Mouse (Mus musculus): Measurements from ENCODE around the gene Clgn. TPM values are rescaled to one million over a fixed set of nuclear protein-coding genes. Genes with fewer than 3 reads are reported as not detected.

Clgn gene
- total and polyA plus RNA-seq, 3 experiments = 0.59 to 1.5 (median 1.2) TPM

DNA sequence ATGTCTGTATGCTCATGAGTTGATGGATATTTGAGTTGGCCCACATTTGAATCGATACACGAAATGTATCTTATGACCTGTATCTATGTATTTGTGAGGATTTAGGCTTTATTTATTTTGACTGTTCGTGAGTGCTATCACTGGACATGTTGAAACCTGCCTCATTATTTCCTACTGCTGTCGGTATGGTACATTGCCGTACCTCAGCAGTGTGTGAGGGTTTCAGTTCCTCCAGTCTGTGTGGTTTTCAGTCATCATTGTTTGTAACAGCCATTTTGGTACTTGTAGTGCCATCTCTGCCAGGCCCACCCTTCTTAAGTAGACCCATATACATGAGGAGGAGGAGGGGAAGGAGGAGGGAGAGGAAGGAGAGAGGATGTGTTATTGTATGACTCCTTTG, 4.7 kb downstream of the Clgn start (continued):
- peak; percentile 77 for TF ChIP-seq CHD2 (IDR thresholded peaks at IDR 0.05; ENCODE audit: low read length)
- no peak for TF ChIP-seq USF2 (conservative IDR thresholded peaks at IDR 0.05; ENCODE audit: low read depth, low read length)

- in situ Hi-C loops (cut with MboI; ENCODE audit: low pct_ligation_motif_present, low pct_unique_long_range_greater_than_20kb, low sequenced_read_pairs) (no loop called here), dilution Hi-C loops (cut with MboI; ENCODE audit: extremely low pct_ligation_motif_present, extremely low pct_unique_long_range_greater_than_20kb, low sequenced_read_pairs) (no loop called here)
- H3K9ac ChIP-seq (ENCODE audit: insufficient read depth, low read depth) = no peak overlapping the region
- no peak overlapping the region for H3K4me3 ChIP-seq (replicated peaks in 1 of 3; ENCODE audit: low read depth in 2 of 3, low read length in 2 of 3, poor library complexity in 1 of 3)
- no peaks in the 10 kb centered on the region for H3K36me3 ChIP-seq (replicated peaks in 1 of 2; ENCODE audit: control insufficient read depth in 1 of 2, insufficient read depth in 1 of 2, low read length in 1 of 2)
- TF ChIP-seq JUN (IDR thresholded peaks at IDR 0.05; ENCODE audit: insufficient read depth, low read depth, low read length) = no peak
- no peak for TF ChIP-seq MAFK (IDR thresholded peaks at IDR 0.05; ENCODE audit: insufficient replicate concordance, low read length)
- TF ChIP-seq RCOR1 (conservative IDR thresholded peaks at IDR 0.05; ENCODE audit: low read depth, low read length) = no peak
- no peak for TF ChIP-seq MXI1 (IDR thresholded peaks at IDR 0.05; ENCODE audit: low read depth, low read length)
- no peak for TF ChIP-seq MYC (IDR thresholded peaks at IDR 0.05; ENCODE audit: low read depth, low read length)
- no peak for TF ChIP-seq MEF2A (IDR thresholded peaks at IDR 0.05; ENCODE audit: borderline replicate concordance, low read depth, low read length)
- TF ChIP-seq USF1 (IDR thresholded peaks at IDR 0.05; ENCODE audit: low read depth, low read length) = no peak
- TF ChIP-seq MAX (IDR thresholded peaks at IDR 0.05; ENCODE audit: low read length) = no peak
- no peak for TF ChIP-seq GABPA (IDR thresholded peaks at IDR 0.05; ENCODE audit: insufficient replicate concordance, low read depth, low read length)
- no peak for TF ChIP-seq RAD21 (IDR thresholded peaks at IDR 0.05; ENCODE audit: low read depth, low read length)
- TF ChIP-seq PAX5 (IDR thresholded peaks at IDR 0.05; ENCODE audit: low read length) = no peak
- no peak for TF ChIP-seq POLR2A (IDR thresholded peaks at IDR 0.05; ENCODE audit: low read depth, low read length)
- H3K79me2 ChIP-seq (replicated peaks; ENCODE audit: control insufficient read depth, extremely low read depth, insufficient read depth, poor library complexity, severe bottlenecking) = no peaks in the 10 kb centered on the region
- H3K4me2 ChIP-seq (ENCODE audit: insufficient read depth, low read depth, poor library complexity, severe bottlenecking) = no peak overlapping the region
- H3K9me3 ChIP-seq (replicated peaks; ENCODE audit: low read length) = peaks cover 5% of the 10 kb centered on the region
- no peak overlapping the region for H3K27ac ChIP-seq (ENCODE audit: insufficient read depth, low read depth)
- DNase-seq (ENCODE audit: extremely low read depth) = no peak
- H3K27me3 ChIP-seq (replicated peaks) = no peaks in the 10 kb centered on the region
- H3K4me1 ChIP-seq (ENCODE audit: control insufficient read depth in 1 of 2, insufficient read depth in 2 of 2) = peaks cover 4 to 20% of the 10 kb centered on the region in 2 experiments
These were observed 7.0 kb downstream of the Clgn start for GRCm38 (mm10) chr8:83396680-83397079.

DNA sequence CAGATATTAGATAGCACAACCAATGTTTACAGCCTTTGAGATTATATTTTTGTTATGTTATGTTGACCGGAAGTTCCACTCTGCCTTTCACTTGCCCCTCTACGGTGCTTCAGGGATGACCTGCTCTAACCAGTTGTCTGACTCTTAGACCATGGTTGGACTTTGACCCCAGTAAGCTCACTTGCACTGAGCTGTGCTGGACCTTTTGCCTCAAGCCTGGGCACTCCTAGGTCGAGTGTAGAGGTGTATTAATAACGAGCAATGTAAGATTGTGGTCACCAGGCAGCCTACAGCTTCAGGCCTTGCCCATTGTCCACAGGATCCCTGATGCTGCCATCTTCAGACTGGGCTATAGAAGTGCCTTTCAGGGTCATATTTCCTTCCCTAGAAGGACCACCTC, 8.1 kb downstream of the Clgn start:
- dilution Hi-C loops (cut with MboI; ENCODE audit: extremely low pct_ligation_motif_present, extremely low pct_unique_long_range_greater_than_20kb, low sequenced_read_pairs) = no loop called here
- TF ChIP-seq TBP (conservative IDR thresholded peaks at IDR 0.05; ENCODE audit: low read depth, low read length) = no peak
- no peak for TF ChIP-seq KAT2A (IDR thresholded peaks at IDR 0.05; ENCODE audit: insufficient replicate concordance, low read length)
- no peak for TF ChIP-seq POLR2A (IDR thresholded peaks at IDR 0.05; ENCODE audit: low read depth, low read length)
- no peak for TF ChIP-seq JUN (IDR thresholded peaks at IDR 0.05; ENCODE audit: insufficient read depth, low read depth, low read length)
- no peak for TF ChIP-seq NRF1 (IDR thresholded peaks at IDR 0.05; ENCODE audit: low read depth, low read length)
- TF ChIP-seq ZKSCAN1 (IDR thresholded peaks at IDR 0.05; ENCODE audit: borderline replicate concordance, low read depth, low read length) = no peak
- TF ChIP-seq NELFE (IDR thresholded peaks at IDR 0.05; ENCODE audit: low read depth, low read length) = no peak
- no peak for TF ChIP-seq USF2 (conservative IDR thresholded peaks at IDR 0.05; ENCODE audit: low read depth, low read length)
- TF ChIP-seq MEF2A (IDR thresholded peaks at IDR 0.05; ENCODE audit: borderline replicate concordance, low read depth, low read length) = no peak
- peaks cover 5% of the 10 kb centered on the region for H3K9me3 ChIP-seq (replicated peaks; ENCODE audit: low read length)
- H3K4me1 ChIP-seq (ENCODE audit: control insufficient read depth in 1 of 2, insufficient read depth in 2 of 2) = peaks cover 4 to 20% of the 10 kb centered on the region in 2 experiments
- H3K79me2 ChIP-seq (replicated peaks; ENCODE audit: control insufficient read depth, extremely low read depth, insufficient read depth, poor library complexity, severe bottlenecking) = no peaks in the 10 kb centered on the region
- H3K4me3 ChIP-seq (replicated peaks in 1 of 3; ENCODE audit: low read depth in 2 of 3, low read length in 2 of 3, poor library complexity in 1 of 3) = no peak overlapping the region
- no peak overlapping the region for H3K27ac ChIP-seq (ENCODE audit: insufficient read depth, low read depth)
- H3K4me2 ChIP-seq (ENCODE audit: insufficient read depth, low read depth, poor library complexity, severe bottlenecking) = no peak overlapping the region
- no peak for DNase-seq (ENCODE audit: extremely low read depth)
- H3K9ac ChIP-seq (ENCODE audit: insufficient read depth, low read depth) = no peak overlapping the region
- in situ Hi-C loops (cut with MboI; ENCODE audit: low pct_ligation_motif_present, low pct_unique_long_range_greater_than_20kb, low sequenced_read_pairs) = no loop called here
- H3K36me3 ChIP-seq (replicated peaks in 1 of 2; ENCODE audit: control insufficient read depth in 1 of 2, insufficient read depth in 1 of 2, low read length in 1 of 2) = no peaks in the 10 kb centered on the region
- H3K27me3 ChIP-seq (replicated peaks) = no peaks in the 10 kb centered on the region

All from CH12.LX (cell line).